Mouse (Mus musculus): Measurements from ENCODE around the gene Eif4e3. TPM values are rescaled to one million over a fixed set of nuclear protein-coding genes. Genes with fewer than 3 reads are reported as not detected.
A peak's percentile ranks its signal among the peaks of the same experiment; 100 is the strongest.

Eif4e3 gene
- polyA plus RNA-seq, 1 experiment: 1.9 TPM

DNA sequence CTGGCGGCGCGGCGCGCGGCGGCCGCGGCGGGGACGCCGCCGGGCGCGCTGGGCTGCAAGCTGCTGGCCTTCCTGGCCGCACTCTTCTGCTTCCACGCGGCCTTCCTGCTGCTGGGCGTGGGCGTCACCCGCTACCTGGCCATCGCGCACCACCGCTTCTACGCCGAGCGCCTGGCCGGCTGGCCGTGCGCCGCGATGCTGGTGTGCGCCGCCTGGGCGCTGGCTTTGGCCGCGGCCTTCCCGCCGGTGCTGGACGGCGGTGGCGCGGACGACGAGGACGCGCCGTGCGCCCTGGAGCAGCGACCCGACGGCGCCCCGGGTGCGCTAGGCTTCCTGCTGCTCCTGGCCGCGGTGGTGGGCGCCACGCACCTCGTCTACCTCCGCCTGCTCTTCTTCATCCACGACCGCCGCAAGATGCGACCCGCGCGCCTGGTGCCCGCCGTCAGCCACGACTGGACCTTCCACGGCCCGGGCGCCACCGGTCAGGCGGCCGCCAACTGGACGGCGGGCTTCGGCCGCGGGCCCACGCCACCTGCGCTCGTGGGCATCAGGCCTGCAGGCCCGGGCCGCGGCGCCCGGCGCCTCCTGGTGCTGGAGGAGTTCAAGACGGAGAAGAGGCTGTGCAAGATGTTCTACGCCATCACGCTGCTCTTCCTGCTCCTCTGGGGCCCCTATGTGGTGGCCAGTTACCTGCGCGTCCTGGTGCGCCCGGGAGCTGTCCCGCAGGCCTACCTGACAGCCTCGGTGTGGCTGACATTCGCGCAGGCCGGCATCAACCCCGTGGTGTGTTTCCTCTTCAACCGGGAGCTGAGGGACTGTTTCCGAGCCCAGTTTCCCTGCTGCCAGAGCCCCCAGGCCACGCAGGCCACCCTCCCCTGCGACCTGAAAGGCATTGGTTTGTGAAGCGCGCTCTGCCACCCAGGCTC, 26.6 kb upstream of the Eif4e3 start:
- peaks cover 4% of the 10 kb centered on the region for H3K4me1 ChIP-seq (ENCODE audit: control insufficient read depth, insufficient read depth, low read length)
- H3K27ac ChIP-seq (ENCODE audit: control insufficient read depth, insufficient read depth, low read depth, low read length): no peak overlapping the region
- no peaks in the 10 kb centered on the region for H3K27me3 ChIP-seq (ENCODE audit: control insufficient read depth, insufficient read depth, low read length)
- H3K36me3 ChIP-seq (ENCODE audit: control insufficient read depth, insufficient read depth, low read length): no peaks in the 10 kb centered on the region
- H3K4me3 ChIP-seq (ENCODE audit: control insufficient read depth, low read depth, low read length): peak overlapping the region; percentile 79
- TF ChIP-seq CTCF (IDR thresholded peaks at IDR 0.05; ENCODE audit: control insufficient read depth, insufficient read depth, insufficient replicate concordance, low read depth, low read length): no peak
- TF ChIP-seq POLR2A (IDR thresholded peaks at IDR 0.05; ENCODE audit: control insufficient read depth, low read depth, low read length): no peak

DNA sequence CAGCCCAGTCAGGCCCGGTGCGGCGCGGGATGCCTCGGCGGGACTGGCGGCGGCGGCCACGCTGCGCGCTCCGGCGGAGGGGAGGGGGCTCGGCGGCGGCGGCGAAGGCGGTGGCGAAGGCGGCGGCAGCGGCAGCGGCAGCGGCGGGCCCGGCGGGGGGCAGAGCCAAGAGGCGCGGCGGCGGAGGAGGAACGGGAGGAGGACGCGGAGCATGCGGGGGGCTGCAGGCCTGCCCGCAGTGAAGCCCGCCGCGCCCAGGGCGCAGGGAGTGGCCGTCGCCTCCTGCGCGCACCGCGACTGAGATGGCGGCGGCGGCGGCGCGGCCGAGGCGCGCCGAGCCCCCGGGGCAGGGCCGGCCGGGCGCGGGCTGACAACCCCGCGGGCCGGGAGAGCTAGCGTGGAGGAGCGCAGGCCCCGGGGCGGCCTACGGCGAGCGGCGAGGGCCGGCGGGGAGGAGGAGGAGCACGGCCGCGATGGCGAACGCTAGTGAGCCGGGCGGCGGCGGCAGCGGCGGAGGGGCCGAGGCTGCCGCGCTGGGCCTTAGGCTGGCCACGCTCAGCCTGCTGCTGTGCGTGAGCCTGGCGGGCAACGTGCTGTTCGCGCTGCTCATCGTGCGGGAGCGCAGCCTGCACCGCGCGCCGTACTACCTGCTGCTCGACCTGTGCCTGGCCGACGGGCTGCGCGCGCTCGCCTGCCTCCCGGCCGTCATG, 25.8 kb upstream of the Eif4e3 start, which contains the start of gene Gpr27:
Gpr27 (plus strand) TSS at position 474 of the 710 bp plus-strand sequence.
- TF ChIP-seq CTCF (IDR thresholded peaks at IDR 0.05; ENCODE audit: control insufficient read depth, insufficient read depth, insufficient replicate concordance, low read depth, low read length) (no peak), POLR2A (IDR thresholded peaks at IDR 0.05; ENCODE audit: control insufficient read depth, low read depth, low read length) (no peak)
- Histone ChIP-seq H3K27me3 (ENCODE audit: control insufficient read depth, insufficient read depth, low read length) (no peaks in the 10 kb centered on the region), H3K4me1 (ENCODE audit: control insufficient read depth, insufficient read depth, low read length) (peaks cover 4% of the 10 kb centered on the region), H3K27ac (ENCODE audit: control insufficient read depth, insufficient read depth, low read depth, low read length) (no peak within 1 kb of the TSS), H3K4me3 (ENCODE audit: control insufficient read depth, low read depth, low read length) (peak within 1 kb of the TSS; percentile 79), H3K36me3 (ENCODE audit: control insufficient read depth, insufficient read depth, low read length) (no peaks in the 10 kb centered on the region)

DNA sequence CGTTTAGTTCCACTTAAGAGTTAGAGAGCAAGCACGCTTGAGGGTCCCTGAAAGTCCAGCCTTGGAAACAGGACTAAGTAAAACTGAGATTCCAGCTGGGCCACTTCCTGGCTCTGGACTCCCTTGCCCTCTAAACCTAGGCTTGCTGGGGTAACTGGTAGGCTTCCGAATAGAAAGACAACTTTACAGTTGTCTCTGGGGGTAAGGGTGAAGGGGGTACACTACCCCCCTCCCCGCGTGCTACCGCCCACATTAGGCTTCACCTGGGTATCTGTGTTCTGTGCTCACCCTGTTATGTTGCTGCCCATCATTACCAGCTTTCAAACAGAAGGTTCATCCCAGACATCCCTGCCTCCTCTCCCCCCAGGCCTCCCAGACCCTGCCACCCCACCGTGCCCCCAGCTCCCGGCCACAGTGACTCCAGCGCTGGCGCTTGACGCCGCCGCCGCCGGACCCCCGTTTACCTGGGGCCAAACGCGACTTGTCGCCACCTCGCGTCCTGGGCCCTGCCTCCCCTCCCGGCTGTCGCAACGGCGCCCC, 25.2 kb upstream of the Eif4e3 start:
- Histone ChIP-seq H3K27ac (ENCODE audit: control insufficient read depth, insufficient read depth, low read depth, low read length) (no peak overlapping the region), H3K36me3 (ENCODE audit: control insufficient read depth, insufficient read depth, low read length) (no peaks in the 10 kb centered on the region), H3K4me3 (ENCODE audit: control insufficient read depth, low read depth, low read length) (peak overlapping the region; percentile 79), H3K4me1 (ENCODE audit: control insufficient read depth, insufficient read depth, low read length) (peaks cover 4% of the 10 kb centered on the region), H3K27me3 (ENCODE audit: control insufficient read depth, insufficient read depth, low read length) (no peaks in the 10 kb centered on the region)
- no peak for TF ChIP-seq CTCF (IDR thresholded peaks at IDR 0.05; ENCODE audit: control insufficient read depth, insufficient read depth, insufficient replicate concordance, low read depth, low read length)
- TF ChIP-seq POLR2A (IDR thresholded peaks at IDR 0.05; ENCODE audit: control insufficient read depth, low read depth, low read length): no peak

DNA sequence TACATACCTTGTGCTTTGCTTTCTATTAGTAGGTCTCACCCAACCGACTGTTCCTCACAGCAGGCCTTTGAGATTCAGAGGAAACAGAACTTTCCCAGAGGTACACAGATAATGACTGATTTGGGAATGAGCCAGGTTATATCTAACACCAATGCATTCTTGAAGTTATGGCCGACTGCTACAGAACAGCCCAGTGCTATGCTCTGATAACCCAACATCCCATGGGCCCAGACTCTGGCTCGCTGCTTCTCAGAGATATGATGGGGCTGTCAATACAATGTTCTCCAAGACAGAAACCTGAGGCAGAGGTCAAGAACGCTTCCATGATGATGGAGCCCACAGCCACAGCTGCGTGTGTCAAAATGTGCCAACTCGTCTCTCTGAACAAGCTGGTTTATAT, 21.9 kb upstream of the Eif4e3 start:
- Histone ChIP-seq H3K4me1 (ENCODE audit: control insufficient read depth, insufficient read depth, low read length) (peaks cover 2% of the 10 kb centered on the region), H3K27me3 (ENCODE audit: control insufficient read depth, insufficient read depth, low read length) (no peaks in the 10 kb centered on the region), H3K36me3 (ENCODE audit: control insufficient read depth, insufficient read depth, low read length) (no peaks in the 10 kb centered on the region), H3K4me3 (ENCODE audit: control insufficient read depth, low read depth, low read length) (no peak overlapping the region), H3K27ac (ENCODE audit: control insufficient read depth, insufficient read depth, low read depth, low read length) (no peak overlapping the region)
- TF ChIP-seq POLR2A (IDR thresholded peaks at IDR 0.05; ENCODE audit: control insufficient read depth, low read depth, low read length) (no peak), CTCF (IDR thresholded peaks at IDR 0.05; ENCODE audit: control insufficient read depth, insufficient read depth, insufficient replicate concordance, low read depth, low read length) (no peak)

DNA sequence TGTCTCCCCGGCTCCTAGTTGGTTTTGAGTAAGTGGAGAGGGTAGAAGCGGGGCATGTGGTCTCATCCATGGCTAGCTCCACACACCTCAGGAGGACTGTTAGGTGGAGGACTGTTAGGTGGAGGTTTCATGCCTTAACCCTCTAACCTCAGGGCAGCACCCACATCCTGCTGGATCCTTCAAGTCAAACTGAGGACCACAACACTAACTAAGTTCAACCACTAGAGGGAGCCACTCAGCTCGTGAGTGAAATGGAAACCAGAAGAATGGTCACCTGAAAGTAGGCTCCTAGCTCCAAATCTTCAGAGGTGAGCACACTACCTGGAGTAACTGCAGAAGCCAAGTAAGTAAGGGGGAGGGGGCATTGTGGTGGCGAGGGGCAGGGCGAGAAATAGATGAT, 18.3 kb upstream of the Eif4e3 start:
- no peaks in the 10 kb centered on the region for H3K4me1 ChIP-seq (ENCODE audit: control insufficient read depth, insufficient read depth, low read length)
- H3K36me3 ChIP-seq (ENCODE audit: control insufficient read depth, insufficient read depth, low read length): no peaks in the 10 kb centered on the region
- H3K4me3 ChIP-seq (ENCODE audit: control insufficient read depth, low read depth, low read length): no peak overlapping the region
- no peak overlapping the region for H3K27ac ChIP-seq (ENCODE audit: control insufficient read depth, insufficient read depth, low read depth, low read length)
- TF ChIP-seq CTCF (IDR thresholded peaks at IDR 0.05; ENCODE audit: control insufficient read depth, insufficient read depth, insufficient replicate concordance, low read depth, low read length) (peak; percentile 32; the same call in 1 of the 2 replicates), POLR2A (IDR thresholded peaks at IDR 0.05; ENCODE audit: control insufficient read depth, low read depth, low read length) (no peak)
- no peaks in the 10 kb centered on the region for H3K27me3 ChIP-seq (ENCODE audit: control insufficient read depth, insufficient read depth, low read length)

DNA sequence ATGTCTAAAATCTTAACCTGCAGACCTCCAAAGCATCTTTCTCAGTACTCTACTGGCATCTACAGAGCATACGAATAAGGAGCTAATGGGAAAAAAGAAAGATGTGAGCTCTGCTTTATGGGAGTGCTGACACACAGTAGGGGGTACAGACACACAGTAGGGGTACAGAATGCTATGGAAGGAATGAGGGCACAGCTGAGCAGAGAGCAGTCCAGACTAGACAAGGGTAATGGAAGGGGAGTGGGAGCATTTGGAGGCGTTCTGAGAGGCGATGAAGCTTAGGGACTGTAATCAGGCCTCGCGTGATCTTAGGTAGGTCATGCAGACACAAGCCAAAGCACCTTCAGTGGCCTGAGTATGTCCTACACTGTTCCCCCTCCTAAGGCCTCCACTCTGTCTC, 17.4 kb upstream of the Eif4e3 start:
- TF ChIP-seq POLR2A (IDR thresholded peaks at IDR 0.05; ENCODE audit: control insufficient read depth, low read depth, low read length) (no peak), CTCF (IDR thresholded peaks at IDR 0.05; ENCODE audit: control insufficient read depth, insufficient read depth, insufficient replicate concordance, low read depth, low read length) (no peak)
- H3K4me1 ChIP-seq (ENCODE audit: control insufficient read depth, insufficient read depth, low read length): no peaks in the 10 kb centered on the region
- H3K27ac ChIP-seq (ENCODE audit: control insufficient read depth, insufficient read depth, low read depth, low read length): no peak overlapping the region
- H3K4me3 ChIP-seq (ENCODE audit: control insufficient read depth, low read depth, low read length): no peak overlapping the region
- H3K36me3 ChIP-seq (ENCODE audit: control insufficient read depth, insufficient read depth, low read length): no peaks in the 10 kb centered on the region
- H3K27me3 ChIP-seq (ENCODE audit: control insufficient read depth, insufficient read depth, low read length): no peaks in the 10 kb centered on the region

DNA sequence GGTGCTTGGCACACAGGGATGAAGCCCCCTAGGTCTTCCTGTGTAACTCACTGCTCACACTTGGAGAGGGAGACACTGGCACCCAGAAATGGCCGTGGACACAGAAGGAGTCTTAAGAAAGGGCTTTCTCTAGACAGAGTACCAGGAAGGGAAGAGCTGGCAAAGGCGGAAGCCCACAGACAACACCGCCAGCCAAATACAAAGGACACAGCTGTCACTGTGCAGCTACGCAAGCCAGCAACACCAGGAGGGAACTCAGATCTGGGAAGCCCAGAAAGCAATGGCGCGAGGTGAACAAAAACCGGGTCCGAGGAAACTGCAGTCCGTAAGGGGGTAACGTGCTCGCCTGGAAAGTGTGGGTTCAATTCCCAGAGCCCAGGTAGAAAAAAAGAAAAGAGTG, 11.5 kb upstream of the Eif4e3 start:
- Histone ChIP-seq H3K4me3 (ENCODE audit: control insufficient read depth, low read depth, low read length) (no peak overlapping the region), H3K27me3 (ENCODE audit: control insufficient read depth, insufficient read depth, low read length) (no peaks in the 10 kb centered on the region), H3K36me3 (ENCODE audit: control insufficient read depth, insufficient read depth, low read length) (no peaks in the 10 kb centered on the region), H3K27ac (ENCODE audit: control insufficient read depth, insufficient read depth, low read depth, low read length) (no peak overlapping the region), H3K4me1 (ENCODE audit: control insufficient read depth, insufficient read depth, low read length) (no peaks in the 10 kb centered on the region)
- TF ChIP-seq CTCF (IDR thresholded peaks at IDR 0.05; ENCODE audit: control insufficient read depth, insufficient read depth, insufficient replicate concordance, low read depth, low read length) (no peak), POLR2A (IDR thresholded peaks at IDR 0.05; ENCODE audit: control insufficient read depth, low read depth, low read length) (no peak)

All from testis, adult 2 months (tissue).